Mouse (Mus musculus) ES-E14 (cell line): ENCODE measurements around the gene Ppp6r1.

Experiments
- HCFC1 ChIP-seq: IDR thresholded peaks from 2 replicates; pipeline ENCODE4 v1.6.1; 2012; ENCODE audit warnings: low read length, inconsistent platforms, borderline replicate concordance; ENCODE audit not compliant: insufficient read depth
- ZNF384 ChIP-seq: IDR thresholded peaks from 2 replicates; pipeline ENCODE4 v1.6.1; 2012; ENCODE audit warnings: low read depth, low read length, inconsistent platforms

- TF ChIP-seq ZNF384 (no peak), HCFC1 (no peak)
Measured at GRCm38 (mm10) chr7:4663179-4663578, 4.4 kb upstream of the Ppp6r1 start.
